Mouse (Mus musculus) heart, adult 18-20 months (tissue): ENCODE data around the gene Scn3a. TPM values are rescaled to one million over a fixed set of nuclear protein-coding genes. Genes with fewer than 3 reads are reported as not detected.

Source experiments
- DNase-seq, 2 experiments: peaks; one replicate each; pipeline ENCODE4 v3.0.0; 2021 to 2022; ENCODE audit warnings: mixed read lengths in 1 of 2
- total RNA-seq, 2 experiments: library from RNA; stranded (reverse); gene quantifications; 2 replicates each; pipeline ENCODE4 v1.2.3; 2021

The Scn3a gene
- total RNA-seq, 2 experiments from 2014 or later, result 1.0 to 1.1 TPM

DNA sequence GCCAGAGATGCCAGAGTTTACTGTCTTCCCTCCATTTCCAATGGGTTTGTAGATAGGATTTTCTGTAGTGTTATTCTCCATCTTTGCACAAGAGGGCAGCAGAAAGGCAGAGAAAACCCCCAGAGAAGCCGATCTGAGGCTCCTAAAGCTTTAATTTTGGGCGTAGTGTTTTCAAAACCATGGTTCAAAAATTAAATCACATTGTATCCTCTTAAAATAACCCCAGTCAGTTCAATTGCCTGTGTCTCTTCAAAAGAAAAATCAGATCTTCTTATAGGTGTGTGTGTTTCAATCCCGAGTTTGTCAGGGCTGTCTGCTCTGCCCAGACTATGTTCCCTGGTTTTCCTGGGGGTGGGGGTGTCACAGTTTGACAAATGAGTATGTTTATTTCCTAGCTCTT, 153.7 kb downstream of the Scn3a start:
- DNase-seq, result peak; percentile 31 to 46

Other genes with a start within 250 kb of the Scn3a start
- gene Slc38a11, start 203.6 kb downstream of the Scn3a start, total RNA-seq, result 1 to 10 TPM in 1 of 2 experiments, under 1 TPM in 1; 0.89 to 1.0 TPM
- gene Scn2a, start 53.1 kb upstream of the Scn3a start, total RNA-seq, result under 1 TPM; 0.28 to 0.30 TPM